Mouse (Mus musculus) lung, adult 2 months (tissue): Measurements from ENCODE around the gene Gm10642.

Experiments
- CTCF ChIP-seq: fragments of 200-500 bp; IDR thresholded peaks from 2 replicates; pipeline ENCODE4 v1.5.1; 2011; ENCODE audit warnings: mild to moderate bottlenecking, low read length, control low read depth; ENCODE audit not compliant: insufficient read depth
- POLR2A ChIP-seq: fragments of 200-500 bp; IDR thresholded peaks from 2 replicates; pipeline ENCODE4 v1.6.1; 2011; ENCODE audit warnings: low read depth, mild to moderate bottlenecking, control low read depth, low read length, borderline replicate concordance; ENCODE audit errors: extremely low read depth

DNA sequence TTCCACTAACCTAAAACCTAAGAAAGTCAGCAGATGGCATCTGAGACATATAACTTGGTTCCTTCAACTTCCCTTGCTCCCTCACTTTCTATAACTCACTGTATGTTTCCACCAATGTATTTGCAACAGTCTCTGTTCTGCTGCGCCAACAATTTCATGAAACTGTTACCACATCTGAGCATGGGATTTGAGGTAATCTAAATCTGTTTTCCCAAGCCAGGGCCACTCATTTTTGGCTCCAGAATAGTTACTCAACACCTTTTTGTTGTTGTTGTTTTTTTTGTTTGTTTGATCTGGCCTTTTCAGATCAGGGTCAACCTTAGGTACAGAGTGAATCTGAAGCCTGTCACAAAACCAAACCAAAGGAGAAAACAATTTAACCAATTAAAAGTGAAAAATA lies 5.1 kb upstream of the Gm10642 start:
- TF ChIP-seq POLR2A, result no peak
- no peak for TF ChIP-seq CTCF
